Mouse (Mus musculus): ENCODE measurements at regions not wholly inside any gene's neighbourhood (a gene's known extent, or its start where the extent isn't known, plus 50 kb on each side); places are given as distances from the start of the nearest gene placed in this dataset.

GRCm38 (mm10) chr14:98827490-98827889 lies 166.6 kb downstream of the Rpl36a-ps1 start:
- TF ChIP-seq CTCF (IDR thresholded peaks at IDR 0.05; ENCODE audit: insufficient read depth, low read length) (no peak), POLR2A (IDR thresholded peaks at IDR 0.05; ENCODE audit: borderline replicate concordance, extremely low read depth, low read depth, low read length) (no peak)
